Mouse (Mus musculus) hindbrain, embryonic 16.5 days (tissue): ENCODE measurements around the gene Coch. TPM values are rescaled to one million over a fixed set of nuclear protein-coding genes. Genes with fewer than 3 reads are reported as not detected.
A peak's percentile ranks its signal among the peaks of the same experiment; 100 is the strongest.

Experiments used
- ATAC-seq: fragments of 200-750 bp; cut with Nextera tagmentation; 2 replicates; pipeline ENCODE4 v1.8.0; 2017; ENCODE audit warnings: moderate TSS enrichment, moderate library complexity
- H3K27ac ChIP-seq: fragments of 300-500 bp; sonication (generic); 2 replicates; pipeline ENCODE4 v1.5.1; 2014; ENCODE audit warnings: low read depth, mild to moderate bottlenecking, control low read depth, low read length, moderate library complexity
- H3K27me3 ChIP-seq: fragments of 300-500 bp; sonication (generic); replicated peaks from 2 replicates; pipeline ENCODE4 v1.6.1; 2014; ENCODE audit warnings: low read length; ENCODE audit not compliant: control insufficient read depth, insufficient read depth
- H3K36me3 ChIP-seq: fragments of 300-500 bp; sonication (generic); 2 replicates; pipeline ENCODE4 v1.6.1; 2014; ENCODE audit warnings: mild to moderate bottlenecking, low read length, moderate library complexity, mixed read lengths; ENCODE audit not compliant: control insufficient read depth, insufficient read depth
- H3K4me1 ChIP-seq: fragments of 300-500 bp; sonication (generic); 2 replicates; pipeline ENCODE4 v1.6.1; 2014; ENCODE audit warnings: low read depth, low read length; ENCODE audit not compliant: control insufficient read depth, insufficient read depth
- H3K4me2 ChIP-seq: fragments of 300-500 bp; sonication (generic); 2 replicates; pipeline ENCODE4 v1.6.1; 2014; ENCODE audit warnings: mild to moderate bottlenecking, low read length, control low read depth, moderate library complexity
- H3K4me3 ChIP-seq: fragments of 300-500 bp; sonication (generic); 2 replicates; pipeline ENCODE4 v1.5.1; 2014; ENCODE audit warnings: mild to moderate bottlenecking, low read length, control low read depth, moderate library complexity
- H3K9ac ChIP-seq: fragments of 300-500 bp; sonication (generic); 2 replicates; pipeline ENCODE4 v1.6.1; 2014; ENCODE audit warnings: low read depth, mild to moderate bottlenecking, control low read depth, low read length, moderate library complexity
- H3K9me3 ChIP-seq: fragments of 300-500 bp; sonication (generic); 2 replicates; pipeline ENCODE4 v1.6.1; 2014; ENCODE audit warnings: mild to moderate bottlenecking, low read length, moderate library complexity; ENCODE audit not compliant: control insufficient read depth
- WGBS: fragments of 180-500 bp; shearing (Covaris S2); extraction: QIAGEN DNeasy Blood & Tissue Kit; methylation state at CpG from one replicate; pipeline ENCODE4 v1.1.7; 2014; 5-methylcytosine and 5-hydroxymethylcytosine counted together
- polyA plus RNA-seq: library from polyadenylated mRNA; unstranded; fragments of >200 nt; fragmentation: Nextera tagmentation; extraction: Ambion mirVana; gene quantifications from 2 replicates; pipeline ENCODE4 v1.2.1, GENCODE M21; 2015

Coch gene
- polyA plus RNA-seq, 1 experiment from 2014 or later, result 29.6 TPM

- no peak for ATAC-seq
- Histone ChIP-seq H3K27ac (no peak overlapping the region), H3K4me1 (peaks cover 7% of the 10 kb centered on the region), H3K4me2 (no peak overlapping the region), H3K36me3 (no peaks in the 10 kb centered on the region), H3K4me3 (no peak overlapping the region), H3K27me3 (0 out of 2 replicates have a peak, but pooled peaks cover 2% of the 10 kb centered on the region), H3K9me3 (0 out of 2 replicates have a peak, but pooled peaks cover 3% of the 10 kb centered on the region), H3K9ac (no peak overlapping the region)
- 93% methylated on average over 5 of the region's 5 CpGs for WGBS
These were observed 3.9 kb upstream of the Coch start for GRCm38 (mm10) chr12:51589263-51589662.

GRCm38 (mm10) chr12:51591921-51592320 is 1.2 kb upstream of the Coch start:
- H3K9me3 ChIP-seq, result 0 out of 2 replicates have a peak, but pooled peaks cover 3% of the 10 kb centered on the region
- no peak overlapping the region for H3K4me3 ChIP-seq
- H3K4me2 ChIP-seq, result no peak overlapping the region
- peaks cover 6% of the 10 kb centered on the region for H3K27me3 ChIP-seq
- ATAC-seq, result no peak
- no peak overlapping the region for H3K9ac ChIP-seq
- peaks cover 7% of the 10 kb centered on the region for H3K4me1 ChIP-seq
- H3K27ac ChIP-seq, result no peak overlapping the region
- 63% methylated on average over 8 of the region's 8 CpGs for WGBS
- no peaks in the 10 kb centered on the region for H3K36me3 ChIP-seq

- peak; percentile 43 for ATAC-seq
- H3K9ac ChIP-seq, result peak overlapping the region; percentile 81
- peak overlapping the region; percentile 98 for H3K4me2 ChIP-seq
- H3K27ac ChIP-seq, result no peak overlapping the region
- no peaks in the 10 kb centered on the region for H3K36me3 ChIP-seq
- 0 out of 2 replicates have a peak, but pooled peaks cover 3% of the 10 kb centered on the region for H3K9me3 ChIP-seq
- H3K4me3 ChIP-seq, result peak overlapping the region; percentile 63
- H3K27me3 ChIP-seq, result peaks cover 6% of the 10 kb centered on the region
- 2% methylated on average over 14 of the region's 21 CpGs for WGBS
- H3K4me1 ChIP-seq, result peaks cover 7% of the 10 kb centered on the region
These were observed 283 bp upstream of the Coch start for GRCm38 (mm10) chr12:51592888-51593228.

GRCm38 (mm10) chr12:51594030-51594470 is 909 bp downstream of the Coch start:
- ATAC-seq, result peak; percentile 14; the same call in 1 of the 2 replicates
- Histone ChIP-seq H3K27ac (no peak overlapping the region), H3K4me3 (peak overlapping the region; percentile 63), H3K4me2 (peak overlapping the region; percentile 98), H3K36me3 (no peaks in the 10 kb centered on the region), H3K9me3 (0 out of 2 replicates have a peak, but pooled peaks cover 3% of the 10 kb centered on the region), H3K9ac (peak overlapping the region; percentile 81), H3K27me3 (peaks cover 6% of the 10 kb centered on the region), H3K4me1 (peaks cover 7% of the 10 kb centered on the region)
- WGBS, result 3% methylated on average over 18 of the region's 18 CpGs

- Histone ChIP-seq H3K4me2 (no peak overlapping the region), H3K9ac (no peak overlapping the region), H3K36me3 (peaks cover 6% of the 10 kb centered on the region), H3K4me3 (no peak overlapping the region), H3K4me1 (no peaks in the 10 kb centered on the region), H3K27me3 (no peaks in the 10 kb centered on the region), H3K27ac (no peak overlapping the region), H3K9me3 (0 out of 2 replicates have a peak, but pooled peaks cover 2% of the 10 kb centered on the region)
- no peak for ATAC-seq
- WGBS, result 97% methylated on average over 10 of the region's 10 CpGs
These were observed 10.2 kb downstream of the Coch start for GRCm38 (mm10) chr12:51603306-51603705.

GRCm38 (mm10) chr12:51606138-51606537 is 13.0 kb downstream of the Coch start:
- Histone ChIP-seq H3K4me2 (no peak overlapping the region), H3K4me1 (no peaks in the 10 kb centered on the region), H3K36me3 (peaks cover 9% of the 10 kb centered on the region), H3K27me3 (no peaks in the 10 kb centered on the region), H3K9me3 (0 out of 2 replicates have a peak, but pooled peaks cover 2% of the 10 kb centered on the region), H3K9ac (no peak overlapping the region), H3K4me3 (no peak overlapping the region), H3K27ac (no peak overlapping the region)
- WGBS, result 84% methylated on average over 4 of the region's 4 CpGs
- ATAC-seq, result no peak

GRCm38 (mm10) chr12:51612361-51612760 is 19.2 kb downstream of the Coch start:
- ATAC-seq, result no peak
- Histone ChIP-seq H3K4me1 (no peaks in the 10 kb centered on the region), H3K27ac (no peak overlapping the region), H3K36me3 (peaks cover 17% of the 10 kb centered on the region), H3K27me3 (no peaks in the 10 kb centered on the region), H3K9ac (no peak overlapping the region), H3K4me3 (no peak overlapping the region), H3K4me2 (no peak overlapping the region), H3K9me3 (no peaks in the 10 kb centered on the region)
- WGBS, result 95% methylated on average over 5 of the region's 5 CpGs

- no peak overlapping the region for H3K4me3 ChIP-seq
- H3K4me2 ChIP-seq, result no peak overlapping the region
- peaks cover 8% of the 10 kb centered on the region for H3K36me3 ChIP-seq
- no peak for ATAC-seq
- H3K4me1 ChIP-seq, result no peaks in the 10 kb centered on the region
- no peaks in the 10 kb centered on the region for H3K9me3 ChIP-seq
- H3K9ac ChIP-seq, result no peak overlapping the region
- no peaks in the 10 kb centered on the region for H3K27me3 ChIP-seq
- H3K27ac ChIP-seq, result no peak overlapping the region
These were observed 27.4 kb downstream of the Coch start for GRCm38 (mm10) chr12:51620572-51620971.

GRCm38 (mm10) chr12:51621161-51621560 is 28.0 kb downstream of the Coch start:
- ATAC-seq, result no peak
- Histone ChIP-seq H3K27ac (no peak overlapping the region), H3K9me3 (no peaks in the 10 kb centered on the region), H3K36me3 (peaks cover 5% of the 10 kb centered on the region), H3K4me2 (no peak overlapping the region), H3K27me3 (no peaks in the 10 kb centered on the region), H3K4me3 (no peak overlapping the region), H3K9ac (no peak overlapping the region), H3K4me1 (no peaks in the 10 kb centered on the region)
- WGBS, result 97% methylated on average over 5 of the region's 5 CpGs
